8 mouse cellular contexts compared by ENCODE assay signal in genomic region chr14:119138786-119139100, GRCm38 (mm10). TPM values are rescaled to one million over a fixed set of nuclear protein-coding genes. Genes with fewer than 3 reads are reported as not detected.
DNase-seq lines count a peak whose midpoint lies in the region; ATAC-seq and TF ChIP-seq lines count a peak whose summit lies in the region.

No protein-coding gene starts in this region.

- H3K27ac ChIP-seq in kidney, embryonic 14.5 days (ENCODE audit: low read depth, low read length): no peak overlapping the region
- no peak overlapping the region for H3K27ac ChIP-seq in embryonic facial prominence, embryonic 10.5 days (replicated peaks)
- H3K27ac ChIP-seq in intestine, postnatal 0 days (ENCODE audit: low read depth, low read length): no peak overlapping the region

- 0 out of 2 replicates have a peak overlapping the region, but pooled peaks have one; percentile 59 for H3K9ac ChIP-seq in kidney, embryonic 14.5 days (ENCODE audit: low read depth, low read length)
- no peak overlapping the region for H3K9ac ChIP-seq in intestine, postnatal 0 days (ENCODE audit: low read depth, low read length)

- peaks cover 42% of the 10 kb centered on the region for H3K27me3 ChIP-seq in kidney, embryonic 14.5 days (ENCODE audit: control insufficient read depth, insufficient read depth, low read length)
- peaks cover 86% of the 10 kb centered on the region for H3K27me3 ChIP-seq in embryonic facial prominence, embryonic 10.5 days (replicated peaks; ENCODE audit: low read depth, poor library complexity, severe bottlenecking)
- H3K27me3 ChIP-seq in intestine, postnatal 0 days (replicated peaks; ENCODE audit: control insufficient read depth, insufficient read depth, low read length): peaks cover 43% of the 10 kb centered on the region

- no peaks in the 10 kb centered on the region for H3K36me3 ChIP-seq in kidney, embryonic 14.5 days (ENCODE audit: control insufficient read depth, insufficient read depth, low read length)
- no peaks in the 10 kb centered on the region for H3K36me3 ChIP-seq in embryonic facial prominence, embryonic 10.5 days (replicated peaks)
- H3K36me3 ChIP-seq in intestine, postnatal 0 days (ENCODE audit: control insufficient read depth, insufficient read depth): no peaks in the 10 kb centered on the region

- no peak for TF ChIP-seq CTCF in intestine, postnatal 0 days (IDR thresholded peaks at IDR 0.05; ENCODE audit: low read depth)

- H3K4me2 ChIP-seq in kidney, embryonic 14.5 days (replicated peaks; ENCODE audit: low read depth, low read length): peak overlapping the region; percentile 98
- H3K4me2 ChIP-seq in intestine, postnatal 0 days (replicated peaks; ENCODE audit: low read depth): peak overlapping the region; percentile 97

- no peaks in the 10 kb centered on the region for H3K9me3 ChIP-seq in kidney, embryonic 14.5 days (ENCODE audit: control insufficient read depth, low read length)
- no peaks in the 10 kb centered on the region for H3K9me3 ChIP-seq in embryonic facial prominence, embryonic 10.5 days
- no peaks in the 10 kb centered on the region for H3K9me3 ChIP-seq in intestine, postnatal 0 days (ENCODE audit: control insufficient read depth)

- H3K4me1 ChIP-seq in kidney, embryonic 14.5 days (ENCODE audit: control insufficient read depth, insufficient read depth, low read length): 0 out of 2 replicates have a peak, but pooled peaks cover 6% of the 10 kb centered on the region
- peaks cover 19% of the 10 kb centered on the region for H3K4me1 ChIP-seq in embryonic facial prominence, embryonic 10.5 days
- 0 out of 2 replicates have a peak, but pooled peaks cover 5% of the 10 kb centered on the region for H3K4me1 ChIP-seq in intestine, postnatal 0 days (replicated peaks; ENCODE audit: control insufficient read depth, insufficient read depth, low read length)

- 4% methylated on average over 19 of the region's 20 CpGs for WGBS in kidney, embryonic 14.5 days
- WGBS in embryonic facial prominence, embryonic 10.5 days: 2% methylated on average over 20 of the region's 20 CpGs
- WGBS in intestine, postnatal 0 days: under 1% methylated on average over 20 of the region's 20 CpGs

- no peak for ATAC-seq in kidney, embryonic 14.5 days (ENCODE audit: low FRiP score, low TSS enrichment)
- ATAC-seq in intestine, postnatal 0 days: no peak
- ATAC-seq in frontal cortex, adult (ENCODE audit: low TSS enrichment): no peak

- peak overlapping the region; percentile 63 for H3K4me3 ChIP-seq in kidney, embryonic 14.5 days (ENCODE audit: low read length)
- H3K4me3 ChIP-seq in embryonic facial prominence, embryonic 10.5 days: peak overlapping the region; percentile 75
- H3K4me3 ChIP-seq in intestine, postnatal 0 days (ENCODE audit: low read depth, low read length): peak overlapping the region; percentile 64

- DNase-seq in kidney, adult 8-10 months: no peak
- peak; percentile 49 for DNase-seq in ZHBTc4 (ENCODE audit: low read depth, low spot score)
- DNase-seq in embryonic facial prominence, embryonic 10.5 days (ENCODE audit: low spot score): no peak
- peak; percentile 48 for DNase-seq in neural tube, embryonic 10.5 days (ENCODE audit: extremely low spot score, low spot score)
- DNase-seq in frontal cortex, postnatal 25 days (ENCODE audit: low spot score in 2 of 2): no peak

RNA-seq across cellular contexts. Expression of gene Hs6st3, which starts 0.6 kb away (rescaled TPM):
- polyA plus RNA-seq in kidney, embryonic 14.5 days (2014; fragmentation: Nextera tagmentation; extraction: Ambion mirVana): 0.19 and 0.45 TPM in 2 replicates
- not detected in 2 replicates for polyA plus RNA-seq in embryonic facial prominence, embryonic 10.5 days (2016; fragmentation: Nextera tagmentation; extraction: Ambion mirVana)
- not detected in 2 replicates for polyA plus RNA-seq in intestine, postnatal 0 days (2015; fragmentation: Nextera tagmentation; extraction: Ambion mirVana)

RNA-seq across cellular contexts. Expression of gene Uggt2, which starts 39.5 kb away (rescaled TPM):
- 12.5 and 18.1 TPM in 2 replicates for polyA plus RNA-seq in kidney, embryonic 14.5 days (2014; fragmentation: Nextera tagmentation; extraction: Ambion mirVana)
- 14.5 and 17.3 TPM in 2 replicates for polyA plus RNA-seq in embryonic facial prominence, embryonic 10.5 days (2016; fragmentation: Nextera tagmentation; extraction: Ambion mirVana)
- polyA plus RNA-seq in intestine, postnatal 0 days (2015; fragmentation: Nextera tagmentation; extraction: Ambion mirVana): 1.6 and 2.1 TPM in 2 replicates

Comparison
In these comparisons a context has a peak if more than half of its experiments do, and no peak if none do; other contexts are left out.
1. DNase-seq: peak in ZHBTc4 (single experiment) and neural tube, embryonic 10.5 days (single experiment); none in kidney, adult 8-10 months (0 of 2), embryonic facial prominence, embryonic 10.5 days (single experiment) and frontal cortex, postnatal 25 days (0 of 2).
2. Peak in every context shown above with its lines, with median percentiles within 50 percentile points of each other: H3K4me3 ChIP-seq.